Mouse (Mus musculus): ENCODE measurements at regions not wholly inside any gene's neighbourhood (a gene's known extent, or its start where the extent isn't known, plus 50 kb on each side); places are given as distances from the start of the nearest gene placed in this dataset.

- 62% methylated on average over 3 of the region's 3 CpGs for WGBS
- Histone ChIP-seq H3K4me1 (no peaks in the 10 kb centered on the region), H3K9ac (no peak overlapping the region), H3K9me3 (no peaks in the 10 kb centered on the region), H3K4me2 (no peak overlapping the region), H3K27me3 (replicated peaks) (no peaks in the 10 kb centered on the region), H3K36me3 (no peaks in the 10 kb centered on the region), H3K4me3 (no peak overlapping the region), H3K27ac (replicated peaks) (no peak overlapping the region)
- ATAC-seq (ENCODE audit: extremely low read depth, insufficient number of reproducible peaks, low FRiP score, low TSS enrichment): no peak
Measured at GRCm38 (mm10) chr3:101749841-101750240, 98.9 kb downstream of the Mab21l3 start.

- Histone ChIP-seq H3K27me3 (replicated peaks) (no peaks in the 10 kb centered on the region), H3K4me1 (no peaks in the 10 kb centered on the region)
- 78% methylated on average over 3 of the region's 3 CpGs for WGBS
Measured at GRCm38 (mm10) chr3:101749031-101749632, 99.6 kb downstream of the Mab21l3 start.

GRCm38 (mm10) chr3:101748186-101748585 lies 100.6 kb downstream of the Mab21l3 start:
- WGBS: 46% methylated on average over 4 of the region's 4 CpGs
- no peak for ATAC-seq (ENCODE audit: extremely low read depth, insufficient number of reproducible peaks, low FRiP score, low TSS enrichment)

More at GRCm38 (mm10) chr3:101749031-101749632, 99.6 kb downstream of the Mab21l3 start:
- H3K4me3 ChIP-seq: no peak overlapping the region
- H3K9me3 ChIP-seq: no peaks in the 10 kb centered on the region
- H3K9ac ChIP-seq: no peak overlapping the region
- no peak overlapping the region for H3K27ac ChIP-seq (replicated peaks)
- ATAC-seq (ENCODE audit: extremely low read depth, insufficient number of reproducible peaks, low FRiP score, low TSS enrichment): no peak
- no peaks in the 10 kb centered on the region for H3K36me3 ChIP-seq
- no peak overlapping the region for H3K4me2 ChIP-seq

GRCm38 (mm10) chr3:101740906-101741305 lies 107.9 kb downstream of the Mab21l3 start:
- Histone ChIP-seq H3K9ac (no peak overlapping the region), H3K9me3 (no peaks in the 10 kb centered on the region), H3K27ac (replicated peaks) (no peak overlapping the region), H3K4me2 (no peak overlapping the region), H3K4me3 (no peak overlapping the region), H3K27me3 (replicated peaks) (no peaks in the 10 kb centered on the region), H3K4me1 (no peaks in the 10 kb centered on the region), H3K36me3 (no peaks in the 10 kb centered on the region)
- 68% methylated on average over 4 of the region's 4 CpGs for WGBS
- ATAC-seq (ENCODE audit: extremely low read depth, insufficient number of reproducible peaks, low FRiP score, low TSS enrichment): no peak

More at GRCm38 (mm10) chr3:101748186-101748585, 100.6 kb downstream of the Mab21l3 start:
- no peaks in the 10 kb centered on the region for H3K4me1 ChIP-seq
- H3K9me3 ChIP-seq: no peaks in the 10 kb centered on the region
- H3K4me2 ChIP-seq: no peak overlapping the region
- no peaks in the 10 kb centered on the region for H3K27me3 ChIP-seq (replicated peaks)
- no peak overlapping the region for H3K4me3 ChIP-seq
- H3K9ac ChIP-seq: no peak overlapping the region
- H3K36me3 ChIP-seq: no peaks in the 10 kb centered on the region
- H3K27ac ChIP-seq (replicated peaks): no peak overlapping the region

- Histone ChIP-seq H3K4me1 (no peaks in the 10 kb centered on the region), H3K27me3 (replicated peaks) (no peaks in the 10 kb centered on the region), H3K36me3 (no peaks in the 10 kb centered on the region), H3K9ac (no peak overlapping the region), H3K9me3 (peaks cover 8% of the 10 kb centered on the region), H3K27ac (replicated peaks) (no peak overlapping the region), H3K4me3 (no peak overlapping the region), H3K4me2 (no peak overlapping the region)
- ATAC-seq (ENCODE audit: extremely low read depth, insufficient number of reproducible peaks, low FRiP score, low TSS enrichment): no peak
- WGBS: 82% methylated on average over 6 of the region's 6 CpGs
Measured at GRCm38 (mm10) chr3:101737197-101737596, 111.6 kb downstream of the Mab21l3 start.

- H3K36me3 ChIP-seq: no peaks in the 10 kb centered on the region
- no peak overlapping the region for H3K27ac ChIP-seq (replicated peaks)
- no peaks in the 10 kb centered on the region for H3K27me3 ChIP-seq (replicated peaks)
- no peak overlapping the region for H3K4me3 ChIP-seq
- no peaks in the 10 kb centered on the region for H3K4me1 ChIP-seq
- no peak overlapping the region for H3K9ac ChIP-seq
- peaks cover 8% of the 10 kb centered on the region for H3K9me3 ChIP-seq
- WGBS: 72% methylated on average over 3 of the region's 3 CpGs
- no peak for ATAC-seq (ENCODE audit: extremely low read depth, insufficient number of reproducible peaks, low FRiP score, low TSS enrichment)
- H3K4me2 ChIP-seq: no peak overlapping the region
Measured at GRCm38 (mm10) chr3:101729044-101729443, 119.7 kb downstream of the Mab21l3 start.

GRCm38 (mm10) chr3:101722926-101723325 lies 118.4 kb upstream of the Atp1a1 start:
- no peak overlapping the region for H3K27ac ChIP-seq (replicated peaks)
- no peak overlapping the region for H3K4me3 ChIP-seq
- H3K36me3 ChIP-seq: no peaks in the 10 kb centered on the region
- peaks cover 15% of the 10 kb centered on the region for H3K4me1 ChIP-seq
- H3K27me3 ChIP-seq (replicated peaks): no peaks in the 10 kb centered on the region
- no peak overlapping the region for H3K9ac ChIP-seq
- ATAC-seq (ENCODE audit: extremely low read depth, insufficient number of reproducible peaks, low FRiP score, low TSS enrichment): no peak
- 59% methylated on average over 6 of the region's 6 CpGs for WGBS
- H3K9me3 ChIP-seq: no peaks in the 10 kb centered on the region
- no peak overlapping the region for H3K4me2 ChIP-seq

GRCm38 (mm10) chr3:101722001-101722400 lies 117.5 kb upstream of the Atp1a1 start:
- Histone ChIP-seq H3K27ac (replicated peaks) (no peak overlapping the region), H3K36me3 (no peaks in the 10 kb centered on the region), H3K4me3 (no peak overlapping the region), H3K4me1 (peaks cover 15% of the 10 kb centered on the region), H3K9ac (no peak overlapping the region), H3K4me2 (no peak overlapping the region), H3K9me3 (no peaks in the 10 kb centered on the region), H3K27me3 (replicated peaks) (no peaks in the 10 kb centered on the region)
- WGBS: 88% methylated on average over 4 of the region's 4 CpGs
- ATAC-seq (ENCODE audit: extremely low read depth, insufficient number of reproducible peaks, low FRiP score, low TSS enrichment): no peak

GRCm38 (mm10) chr3:101715416-101715815 lies 110.9 kb upstream of the Atp1a1 start:
- Histone ChIP-seq H3K27ac (replicated peaks) (no peak overlapping the region), H3K4me1 (peaks cover 47% of the 10 kb centered on the region), H3K27me3 (replicated peaks) (no peaks in the 10 kb centered on the region), H3K4me2 (no peak overlapping the region), H3K36me3 (no peaks in the 10 kb centered on the region), H3K4me3 (no peak overlapping the region), H3K9ac (no peak overlapping the region), H3K9me3 (no peaks in the 10 kb centered on the region)
- no peak for ATAC-seq (ENCODE audit: extremely low read depth, insufficient number of reproducible peaks, low FRiP score, low TSS enrichment)

GRCm38 (mm10) chr3:101714810-101715209 lies 110.3 kb upstream of the Atp1a1 start:
- no peak overlapping the region for H3K9ac ChIP-seq
- H3K4me2 ChIP-seq: no peak overlapping the region
- no peaks in the 10 kb centered on the region for H3K27me3 ChIP-seq (replicated peaks)
- WGBS: 75% methylated on average over 5 of the region's 5 CpGs
- no peaks in the 10 kb centered on the region for H3K36me3 ChIP-seq
- ATAC-seq (ENCODE audit: extremely low read depth, insufficient number of reproducible peaks, low FRiP score, low TSS enrichment): no peak
- H3K27ac ChIP-seq (replicated peaks): no peak overlapping the region
- no peak overlapping the region for H3K4me3 ChIP-seq
- no peaks in the 10 kb centered on the region for H3K9me3 ChIP-seq
- peaks cover 51% of the 10 kb centered on the region for H3K4me1 ChIP-seq

- ATAC-seq (ENCODE audit: extremely low read depth, insufficient number of reproducible peaks, low FRiP score, low TSS enrichment): no peak
- H3K9ac ChIP-seq: no peak overlapping the region
- no peak overlapping the region for H3K4me3 ChIP-seq
- no peaks in the 10 kb centered on the region for H3K9me3 ChIP-seq
- 58% methylated on average over 11 of the region's 11 CpGs for WGBS
- no peaks in the 10 kb centered on the region for H3K27me3 ChIP-seq (replicated peaks)
- H3K36me3 ChIP-seq: no peaks in the 10 kb centered on the region
- H3K4me1 ChIP-seq: peaks cover 62% of the 10 kb centered on the region
- H3K4me2 ChIP-seq: peak overlapping the region; percentile 55
- H3K27ac ChIP-seq (replicated peaks): peak overlapping the region; percentile 93
Measured at GRCm38 (mm10) chr3:101713669-101714068, 109.2 kb upstream of the Atp1a1 start.

GRCm38 (mm10) chr3:101713138-101713638 lies 108.7 kb upstream of the Atp1a1 start:
- WGBS: 15% methylated on average over 11 of the region's 11 CpGs
- ATAC-seq (ENCODE audit: extremely low read depth, insufficient number of reproducible peaks, low FRiP score, low TSS enrichment): no peak
- Histone ChIP-seq H3K9me3 (no peaks in the 10 kb centered on the region), H3K4me1 (peaks cover 66% of the 10 kb centered on the region), H3K27me3 (replicated peaks) (no peaks in the 10 kb centered on the region), H3K4me2 (peak overlapping the region; percentile 55), H3K9ac (peak overlapping the region; percentile 71), H3K4me3 (peak overlapping the region; percentile 10; the same call in 1 of the 2 replicates), H3K36me3 (no peaks in the 10 kb centered on the region), H3K27ac (replicated peaks) (peak overlapping the region; percentile 93)
